Mouse (Mus musculus) limb, embryonic 14.5 days (tissue): ENCODE data around the gene a. TPM values are rescaled to one million over a fixed set of nuclear protein-coding genes. Genes with fewer than 3 reads are reported as not detected.

Source experiments
- ATAC-seq: fragments of 200-750 bp; cut with Nextera tagmentation; 2 replicates; pipeline ENCODE4 v1.8.0; 2017; ENCODE audit warnings: low read depth, moderate number of reproducible peaks, moderate TSS enrichment; ENCODE audit not compliant: low FRiP score
- DNase-seq: peaks from one replicate; pipeline ENCODE4 v3.0.0-alpha.2; 2015; ENCODE audit warnings: low spot score
- H3K27ac ChIP-seq: fragments of 300-500 bp; sonication (generic); replicated peaks from 2 replicates; pipeline ENCODE4 v1.5.1; 2014; ENCODE audit warnings: low read depth, mild to moderate bottlenecking, low read length, moderate library complexity, mixed read lengths
- H3K27me3 ChIP-seq: fragments of 300-500 bp; sonication (generic); 2 replicates; pipeline ENCODE4 v1.6.1; 2014; ENCODE audit warnings: low read length, mixed read lengths; ENCODE audit not compliant: control insufficient read depth, insufficient read depth
- H3K36me3 ChIP-seq: fragments of 300-500 bp; sonication (generic); 2 replicates; pipeline ENCODE4 v1.6.1; 2014; ENCODE audit warnings: mild to moderate bottlenecking, low read length, moderate library complexity, mixed read lengths; ENCODE audit not compliant: control insufficient read depth, insufficient read depth
- H3K4me1 ChIP-seq: fragments of 300-500 bp; sonication (generic); 2 replicates; pipeline ENCODE4 v1.6.1; 2014; ENCODE audit warnings: antibody characterized with exemption, low read length, mixed read lengths; ENCODE audit not compliant: control insufficient read depth, insufficient read depth
- H3K4me2 ChIP-seq: fragments of 300-500 bp; sonication (generic); replicated peaks from 2 replicates; pipeline ENCODE4 v1.6.1; 2014; ENCODE audit warnings: low read depth, mild to moderate bottlenecking, low read length, moderate library complexity; ENCODE audit not compliant: severe bottlenecking
- H3K4me3 ChIP-seq: fragments of 300-500 bp; sonication (generic); replicated peaks from 2 replicates; pipeline ENCODE4 v1.5.1; 2014; ENCODE audit warnings: low read length
- H3K9ac ChIP-seq: fragments of 300-500 bp; sonication (generic); 2 replicates; pipeline ENCODE4 v1.6.1; 2014; ENCODE audit warnings: mild to moderate bottlenecking, low read depth, low read length, moderate library complexity; ENCODE audit not compliant: severe bottlenecking
- H3K9me3 ChIP-seq: fragments of 300-500 bp; sonication (generic); 2 replicates; pipeline ENCODE4 v1.6.1; 2016; ENCODE audit warnings: low read length; ENCODE audit not compliant: control insufficient read depth
- POLR2A ChIP-seq: fragments of 200-500 bp; IDR thresholded peaks from 2 replicates; pipeline ENCODE4 v1.8.0; 2012; ENCODE audit warnings: inconsistent platforms, mild to moderate bottlenecking, moderate library complexity, borderline replicate concordance; ENCODE audit not compliant: insufficient read depth, insufficient read length; ENCODE audit errors: extremely low read depth
- WGBS: fragments of 180-500 bp; shearing (Covaris S2); extraction: QIAGEN DNeasy Blood & Tissue Kit; methylation state at CpG from one replicate; pipeline ENCODE4 v1.1.7; 2014; 5-methylcytosine and 5-hydroxymethylcytosine counted together
- polyA plus RNA-seq, 2 experiments: library from polyadenylated mRNA; depleted of rRNA in 1 of 2; stranded (reverse) in 1 of 2; unstranded in 1 of 2; fragments of >200 nt; fragmentation: Nextera tagmentation in 1 of 2; extraction: Ambion mirVana in 1 of 2; gene quantifications; 2 replicates each; pipeline versions ENCODE4 v1.2.1 to v1.2.3; 2012 to 2014

a gene
- polyA plus RNA-seq, 2 experiments, result 19.9 to 54.5 TPM

DNA sequence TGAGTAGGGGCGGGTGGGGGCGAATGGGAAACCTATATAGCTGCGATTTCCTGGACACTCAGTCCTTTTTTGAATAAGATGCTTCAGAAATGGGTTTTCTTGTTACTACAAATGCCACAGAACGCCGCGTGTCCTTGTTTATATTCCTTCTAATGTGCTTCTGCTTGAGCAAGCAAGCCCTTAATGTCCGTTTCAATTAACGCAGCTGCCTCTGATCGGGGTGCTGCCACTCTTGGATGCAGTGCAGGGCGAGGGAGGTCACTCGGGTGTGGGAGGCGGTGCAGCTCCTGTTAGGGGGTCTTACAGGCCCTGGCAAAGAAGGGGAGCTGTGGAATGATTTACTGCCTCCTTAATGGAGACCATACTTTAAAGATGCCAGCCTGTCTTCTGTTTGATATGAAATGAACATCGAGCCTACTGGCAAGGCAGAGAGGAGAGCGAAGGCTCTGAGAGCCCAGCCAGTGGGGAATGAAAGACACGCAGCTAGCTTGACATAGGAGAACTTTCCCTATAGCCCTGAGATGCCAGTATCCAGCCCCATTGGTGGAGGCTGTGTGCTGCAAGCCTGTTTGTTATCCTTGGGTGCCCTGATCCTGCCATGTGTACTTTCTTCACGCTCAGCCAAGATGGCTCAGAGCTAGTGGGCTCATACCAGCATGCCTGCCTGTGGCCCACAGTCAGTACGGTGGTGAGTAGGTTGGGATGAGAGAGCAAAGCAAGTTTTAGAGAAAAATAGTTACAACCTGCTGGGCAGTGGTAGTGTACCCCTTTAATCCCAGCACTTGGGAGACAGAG, 8.1 kb upstream of the a start:
- no peak for TF ChIP-seq POLR2A
- H3K36me3 ChIP-seq, result no peaks in the 10 kb centered on the region

DNA sequence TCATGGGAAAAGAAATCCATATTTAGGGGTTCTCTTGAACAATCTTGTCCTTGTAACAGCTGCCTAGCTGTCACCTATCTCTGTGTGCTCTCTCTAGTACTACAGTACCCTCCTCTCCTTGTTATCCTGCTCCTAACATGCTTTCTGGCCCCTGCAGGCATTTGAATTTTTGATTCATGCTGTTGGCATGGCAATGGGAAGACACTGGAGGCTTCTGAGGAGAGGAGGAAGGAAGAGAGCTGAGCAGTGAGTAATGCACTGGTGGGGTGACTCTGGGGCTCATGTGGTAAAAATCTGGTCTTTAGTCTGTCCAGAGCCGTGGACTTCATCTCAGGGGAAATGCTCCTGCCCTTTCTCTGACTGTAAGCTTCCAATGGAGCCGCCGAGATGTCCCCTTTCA, 5.9 kb upstream of the a start:
- Histone ChIP-seq H3K4me3 (no peak overlapping the region), H3K27me3 (no peaks in the 10 kb centered on the region), H3K27ac (no peak overlapping the region), H3K4me2 (no peak overlapping the region), H3K4me1 (peaks cover 10% of the 10 kb centered on the region; the same call in 1 of the 2 replicates), H3K36me3 (no peaks in the 10 kb centered on the region), H3K9me3 (no peaks in the 10 kb centered on the region), H3K9ac (no peak overlapping the region)
- DNase-seq, result no peak
- ATAC-seq, result no peak
- 81% methylated on average over 3 of the region's 3 CpGs for WGBS
- TF ChIP-seq POLR2A, result no peak

More for the DNA sequence above, 8.1 kb upstream of the a start:
- Histone ChIP-seq H3K4me2 (no peak overlapping the region), H3K9me3 (no peaks in the 10 kb centered on the region), H3K4me1 (0 out of 2 replicates have a peak, but pooled peaks cover 5% of the 10 kb centered on the region), H3K27ac (no peak overlapping the region), H3K9ac (no peak overlapping the region), H3K27me3 (no peaks in the 10 kb centered on the region), H3K4me3 (no peak overlapping the region)
- DNase-seq, result no peak
- ATAC-seq, result no peak
- 69% methylated on average over 16 of the region's 17 CpGs for WGBS

- Histone ChIP-seq H3K36me3 (no peaks in the 10 kb centered on the region), H3K4me3 (no peak overlapping the region), H3K9ac (no peak overlapping the region), H3K9me3 (no peaks in the 10 kb centered on the region), H3K27ac (no peak overlapping the region), H3K27me3 (no peaks in the 10 kb centered on the region), H3K4me1 (peaks cover 10% of the 10 kb centered on the region; the same call in 1 of the 2 replicates), H3K4me2 (no peak overlapping the region)
- no peak for TF ChIP-seq POLR2A
- ATAC-seq (no peak), DNase-seq (no peak)
- 42% methylated on average over 3 of the region's 3 CpGs for WGBS
Observed at GRCm38 (mm10) chr2:154786187-154786586, 5.0 kb upstream of the a start.

DNA sequence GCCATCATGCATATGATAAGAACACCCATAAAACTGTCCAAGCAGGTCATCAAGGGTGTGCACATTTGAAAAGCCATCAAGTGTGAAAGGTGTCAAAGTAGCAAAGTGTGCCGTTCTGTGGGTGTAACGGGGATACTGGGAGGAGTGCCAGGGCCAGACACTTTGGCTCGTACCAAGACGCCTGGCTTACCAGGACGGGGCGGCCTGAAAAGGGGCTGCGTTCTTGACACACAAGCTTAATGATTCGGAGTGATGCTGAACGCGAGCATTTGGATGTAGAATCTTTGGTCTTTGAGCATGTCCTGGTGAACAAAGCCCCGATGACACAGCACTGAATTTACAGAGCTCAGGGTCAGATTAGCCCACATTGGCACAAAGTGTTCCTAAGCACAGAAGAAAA, 4.4 kb upstream of the a start:
- H3K4me3 ChIP-seq, result no peak overlapping the region
- no peaks in the 10 kb centered on the region for H3K36me3 ChIP-seq
- ATAC-seq (no peak), DNase-seq (no peak)
- no peaks in the 10 kb centered on the region for H3K9me3 ChIP-seq
- H3K4me1 ChIP-seq, result peaks cover 10% of the 10 kb centered on the region; the same call in 1 of the 2 replicates
- no peak for TF ChIP-seq POLR2A
- WGBS, result 77% methylated on average over 11 of the region's 11 CpGs
- H3K9ac ChIP-seq, result no peak overlapping the region
- no peak overlapping the region for H3K4me2 ChIP-seq
- H3K27ac ChIP-seq, result no peak overlapping the region
- H3K27me3 ChIP-seq, result no peaks in the 10 kb centered on the region

DNA sequence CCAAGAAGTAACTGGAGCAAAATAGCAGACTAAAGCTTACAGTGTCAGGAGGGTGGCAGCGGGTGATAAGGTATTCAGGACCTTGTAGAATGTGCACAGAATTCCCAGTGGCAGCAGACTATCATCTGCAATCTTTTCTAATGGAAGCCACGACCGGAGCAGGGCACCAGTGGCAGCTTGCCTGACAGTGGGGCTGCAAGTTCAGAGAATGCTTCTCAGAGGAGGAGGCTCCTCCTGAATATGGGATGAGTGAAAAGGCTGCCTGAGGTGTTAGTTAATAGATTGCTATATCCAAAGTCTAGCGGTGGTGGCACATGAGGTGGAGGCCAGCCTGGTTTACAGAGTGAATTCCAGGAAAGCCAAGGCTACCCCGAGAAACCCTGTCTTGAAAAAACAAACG, 1.8 kb upstream of the a start:
- TF ChIP-seq POLR2A, result no peak
- H3K4me3 ChIP-seq, result no peak overlapping the region
- no peak overlapping the region for H3K4me2 ChIP-seq
- peaks cover 30% of the 10 kb centered on the region for H3K4me1 ChIP-seq
- WGBS, result 77% methylated on average over 6 of the region's 6 CpGs
- no peak overlapping the region for H3K9ac ChIP-seq
- no peak overlapping the region for H3K27ac ChIP-seq
- H3K27me3 ChIP-seq, result no peaks in the 10 kb centered on the region
- no peaks in the 10 kb centered on the region for H3K9me3 ChIP-seq
- ATAC-seq, result no peak
- no peak for DNase-seq
- no peaks in the 10 kb centered on the region for H3K36me3 ChIP-seq
